Mouse (Mus musculus) hindbrain, embryonic 12.5 days (tissue): Measurements from ENCODE around the gene Msi2. TPM values are rescaled to one million over a fixed set of nuclear protein-coding genes. Genes with fewer than 3 reads are reported as not detected.

Source experiments
- ATAC-seq: fragments of 200-750 bp; cut with Nextera tagmentation; 2 replicates; pipeline ENCODE4 v1.8.0; 2017; ENCODE audit warnings: moderate TSS enrichment; ENCODE audit not compliant: low FRiP score
- H3K27ac ChIP-seq: fragments of 300-500 bp; sonication (generic); 2 replicates; pipeline ENCODE4 v1.5.1; 2016; ENCODE audit warnings: mild to moderate bottlenecking
- H3K27me3 ChIP-seq: fragments of 300-500 bp; sonication (generic); 2 replicates; pipeline ENCODE4 v1.6.1; 2016; ENCODE audit warnings: mild to moderate bottlenecking
- H3K36me3 ChIP-seq: fragments of 300-500 bp; sonication (generic); 2 replicates; pipeline ENCODE4 v1.6.1; 2016; ENCODE audit warnings: mild to moderate bottlenecking
- H3K4me1 ChIP-seq: fragments of 300-500 bp; sonication (generic); 2 replicates; pipeline ENCODE4 v1.6.1; 2016
- H3K4me2 ChIP-seq: fragments of 300-500 bp; sonication (generic); replicated peaks from 2 replicates; pipeline ENCODE4 v1.6.1; 2016; ENCODE audit warnings: mild to moderate bottlenecking
- H3K4me3 ChIP-seq: fragments of 300-500 bp; sonication (generic); 2 replicates; pipeline ENCODE4 v1.5.1; 2016; ENCODE audit warnings: mild to moderate bottlenecking
- H3K9ac ChIP-seq: fragments of 300-500 bp; sonication (generic); 2 replicates; pipeline ENCODE4 v1.6.1; 2016; ENCODE audit warnings: mild to moderate bottlenecking, moderate library complexity
- H3K9me3 ChIP-seq: fragments of 300-500 bp; sonication (generic); replicated peaks from 2 replicates; pipeline ENCODE4 v1.6.1; 2016; ENCODE audit warnings: mild to moderate bottlenecking
- WGBS: fragments of 180-500 bp; shearing (Covaris S2); methylation state at CpG from one replicate; pipeline ENCODE4 v1.1.7; 2016; 5-methylcytosine and 5-hydroxymethylcytosine counted together
- polyA plus RNA-seq: library from polyadenylated mRNA; unstranded; fragments of >200 nt; fragmentation: Nextera tagmentation; extraction: Ambion mirVana; gene quantifications from 2 replicates; pipeline ENCODE4 v1.2.1, GENCODE M21; 2016

Gene Msi2
- polyA plus RNA-seq, 1 experiment from 2014 or later, result 35.9 TPM

- ATAC-seq, result no peak; the same call in 1 of the 2 replicates
- peaks cover 52% of the 10 kb centered on the region for H3K4me1 ChIP-seq
- no peaks in the 10 kb centered on the region for H3K9me3 ChIP-seq
- 60% methylated on average over 7 of the region's 7 CpGs for WGBS
- no peaks in the 10 kb centered on the region; the same call in 1 of the 2 replicates for H3K27me3 ChIP-seq
- H3K4me2 ChIP-seq, result no peak overlapping the region
- H3K9ac ChIP-seq, result no peak overlapping the region
- no peaks in the 10 kb centered on the region for H3K36me3 ChIP-seq
- no peak overlapping the region for H3K4me3 ChIP-seq
- peak overlapping the region; percentile 18; the same call in 1 of the 2 replicates for H3K27ac ChIP-seq
Observed at GRCm38 (mm10) chr11:88498491-88498890, 219.8 kb downstream of the Msi2 start.

- Histone ChIP-seq H3K9ac (no peak overlapping the region), H3K4me1 (peaks cover 49% of the 10 kb centered on the region), H3K36me3 (no peaks in the 10 kb centered on the region), H3K4me3 (no peak overlapping the region), H3K27me3 (no peaks in the 10 kb centered on the region; the same call in 1 of the 2 replicates), H3K9me3 (no peaks in the 10 kb centered on the region), H3K4me2 (no peak overlapping the region), H3K27ac (no peak overlapping the region)
- WGBS, result 91% methylated on average over 5 of the region's 5 CpGs
- ATAC-seq, result no peak
Observed at GRCm38 (mm10) chr11:88496460-88496859, 221.9 kb downstream of the Msi2 start.

DNA sequence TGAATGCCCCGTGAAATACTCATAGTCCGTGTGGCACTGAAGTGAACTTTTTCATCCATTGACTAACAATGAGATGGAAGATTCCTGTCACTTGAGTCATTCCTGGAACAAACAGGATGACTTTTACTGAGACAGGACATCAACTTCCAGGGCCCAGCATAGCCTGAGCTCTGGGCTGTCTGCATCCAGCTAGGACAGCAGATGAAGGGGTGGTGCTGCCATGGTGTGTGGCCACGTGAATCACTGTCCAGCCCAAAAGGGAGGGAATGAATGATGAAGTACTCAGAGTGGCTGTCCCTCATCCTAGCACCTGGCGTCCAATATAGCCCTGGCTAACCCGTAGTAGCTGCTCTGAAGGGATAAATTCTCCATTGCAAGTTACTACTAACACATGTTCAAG, 222.6 kb downstream of the Msi2 start:
- no peaks in the 10 kb centered on the region for H3K9me3 ChIP-seq
- WGBS, result 79% methylated on average over 5 of the region's 5 CpGs
- ATAC-seq, result no peak
- no peak overlapping the region for H3K27ac ChIP-seq
- H3K4me3 ChIP-seq, result no peak overlapping the region
- H3K36me3 ChIP-seq, result no peaks in the 10 kb centered on the region
- H3K27me3 ChIP-seq, result no peaks in the 10 kb centered on the region; the same call in 1 of the 2 replicates
- no peak overlapping the region for H3K9ac ChIP-seq
- H3K4me1 ChIP-seq, result peaks cover 44% of the 10 kb centered on the region
- no peak overlapping the region for H3K4me2 ChIP-seq

DNA sequence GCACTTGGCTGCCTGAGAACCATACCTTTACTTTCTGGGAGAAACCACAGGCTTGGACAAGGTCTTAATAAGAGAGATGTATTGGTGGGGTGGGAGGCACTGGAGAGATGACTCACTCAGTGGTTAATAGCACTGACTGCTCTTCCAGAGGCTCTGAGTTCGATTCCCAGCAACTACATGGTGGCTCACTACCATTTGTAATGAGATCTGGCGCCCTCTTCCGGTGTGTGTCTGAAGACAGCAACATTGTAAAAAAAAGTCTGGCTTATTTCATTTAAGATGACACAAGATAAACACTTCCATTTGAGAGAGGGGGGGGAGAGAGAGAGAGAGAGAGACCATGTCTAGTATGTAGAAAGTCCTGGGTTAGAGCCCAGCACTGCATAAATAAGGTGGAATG, 223.3 kb downstream of the Msi2 start:
- ATAC-seq, result no peak
- H3K4me3 ChIP-seq, result no peak overlapping the region
- H3K27me3 ChIP-seq, result no peaks in the 10 kb centered on the region; the same call in 1 of the 2 replicates
- H3K9me3 ChIP-seq, result no peaks in the 10 kb centered on the region
- no peak overlapping the region for H3K4me2 ChIP-seq
- H3K4me1 ChIP-seq, result peaks cover 48% of the 10 kb centered on the region
- 87% methylated on average over 3 of the region's 3 CpGs for WGBS
- H3K36me3 ChIP-seq, result no peaks in the 10 kb centered on the region
- H3K27ac ChIP-seq, result no peak overlapping the region
- H3K9ac ChIP-seq, result no peak overlapping the region

DNA sequence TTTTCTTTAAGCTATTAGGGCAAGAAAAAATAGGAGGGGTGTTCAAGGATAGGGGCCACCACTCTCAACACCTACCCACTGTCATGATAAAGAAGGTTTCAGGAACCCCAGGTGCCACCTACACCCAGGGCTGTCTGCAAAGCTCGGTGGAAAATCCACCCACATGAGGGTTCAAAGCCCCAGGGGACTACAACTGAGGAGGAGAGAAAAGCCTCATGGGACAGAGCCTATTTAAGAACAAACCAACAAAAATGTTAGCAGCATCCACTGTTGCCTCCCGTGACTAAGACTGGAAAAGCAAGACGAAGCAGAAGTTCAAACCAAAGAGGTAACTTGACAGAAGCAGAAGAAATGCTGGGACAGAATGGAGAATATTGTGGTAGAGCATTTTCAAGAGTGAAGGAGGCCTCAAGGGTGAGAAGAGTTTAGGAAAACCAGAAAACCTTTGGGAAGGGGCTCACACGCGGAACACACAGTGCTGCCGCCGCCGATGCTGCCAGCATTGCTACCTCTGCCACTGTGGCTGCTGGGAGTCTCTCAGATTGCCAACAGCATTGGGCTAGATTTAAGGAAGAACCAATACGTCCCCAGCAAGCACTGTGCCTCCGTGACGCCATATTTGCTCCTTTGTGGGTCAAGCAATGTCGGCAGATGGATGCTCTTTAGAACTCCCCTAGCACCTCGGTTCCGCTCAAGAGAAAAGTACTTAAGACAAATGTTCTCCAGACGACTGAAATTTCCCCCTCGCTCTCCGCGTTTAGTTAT, 224.3 kb downstream of the Msi2 start:
- no peaks in the 10 kb centered on the region for H3K9me3 ChIP-seq
- no peaks in the 10 kb centered on the region; the same call in 1 of the 2 replicates for H3K27me3 ChIP-seq
- H3K36me3 ChIP-seq, result no peaks in the 10 kb centered on the region
- H3K4me1 ChIP-seq, result peaks cover 56% of the 10 kb centered on the region
- WGBS, result 86% methylated on average over 18 of the region's 18 CpGs
- no peak for ATAC-seq
- no peak overlapping the region for H3K27ac ChIP-seq
- H3K4me3 ChIP-seq, result no peak overlapping the region
- no peak overlapping the region for H3K4me2 ChIP-seq
- H3K9ac ChIP-seq, result no peak overlapping the region

GRCm38 (mm10) chr11:88492585-88492984, 225.7 kb downstream of the Msi2 start:
- Histone ChIP-seq H3K4me1 (peaks cover 53% of the 10 kb centered on the region), H3K36me3 (no peaks in the 10 kb centered on the region), H3K27ac (no peak overlapping the region), H3K4me3 (no peak overlapping the region), H3K27me3 (no peaks in the 10 kb centered on the region; the same call in 1 of the 2 replicates), H3K9ac (no peak overlapping the region), H3K9me3 (no peaks in the 10 kb centered on the region), H3K4me2 (no peak overlapping the region)
- ATAC-seq, result no peak
- WGBS, result 96% methylated on average over 2 of the region's 2 CpGs

DNA sequence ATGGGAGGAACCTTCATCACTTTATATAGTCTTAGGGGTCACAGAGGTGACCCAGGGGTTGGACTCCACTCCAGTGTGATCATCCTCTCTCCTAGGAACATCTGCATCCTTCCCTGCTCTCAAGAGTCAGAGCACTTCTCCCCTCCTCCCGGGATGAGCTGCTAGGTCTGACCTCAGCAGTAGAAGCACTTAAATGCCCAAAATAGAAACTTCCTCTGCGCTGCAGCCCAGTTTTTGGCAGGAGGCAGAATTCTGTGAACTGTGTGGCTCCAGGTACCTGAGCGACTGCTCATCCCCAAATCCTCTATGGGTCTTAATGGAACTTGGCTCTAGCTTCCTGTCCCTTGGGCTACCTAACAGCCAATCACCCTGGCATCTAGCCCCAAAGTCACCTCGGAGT, 228.3 kb downstream of the Msi2 start:
- Histone ChIP-seq H3K4me3 (no peak overlapping the region), H3K9me3 (no peaks in the 10 kb centered on the region), H3K9ac (no peak overlapping the region), H3K27me3 (no peaks in the 10 kb centered on the region; the same call in 1 of the 2 replicates), H3K4me2 (no peak overlapping the region), H3K27ac (peak overlapping the region; percentile 80), H3K4me1 (peaks cover 62% of the 10 kb centered on the region), H3K36me3 (no peaks in the 10 kb centered on the region)
- WGBS, result 84% methylated on average over 4 of the region's 4 CpGs
- ATAC-seq, result no peak

DNA sequence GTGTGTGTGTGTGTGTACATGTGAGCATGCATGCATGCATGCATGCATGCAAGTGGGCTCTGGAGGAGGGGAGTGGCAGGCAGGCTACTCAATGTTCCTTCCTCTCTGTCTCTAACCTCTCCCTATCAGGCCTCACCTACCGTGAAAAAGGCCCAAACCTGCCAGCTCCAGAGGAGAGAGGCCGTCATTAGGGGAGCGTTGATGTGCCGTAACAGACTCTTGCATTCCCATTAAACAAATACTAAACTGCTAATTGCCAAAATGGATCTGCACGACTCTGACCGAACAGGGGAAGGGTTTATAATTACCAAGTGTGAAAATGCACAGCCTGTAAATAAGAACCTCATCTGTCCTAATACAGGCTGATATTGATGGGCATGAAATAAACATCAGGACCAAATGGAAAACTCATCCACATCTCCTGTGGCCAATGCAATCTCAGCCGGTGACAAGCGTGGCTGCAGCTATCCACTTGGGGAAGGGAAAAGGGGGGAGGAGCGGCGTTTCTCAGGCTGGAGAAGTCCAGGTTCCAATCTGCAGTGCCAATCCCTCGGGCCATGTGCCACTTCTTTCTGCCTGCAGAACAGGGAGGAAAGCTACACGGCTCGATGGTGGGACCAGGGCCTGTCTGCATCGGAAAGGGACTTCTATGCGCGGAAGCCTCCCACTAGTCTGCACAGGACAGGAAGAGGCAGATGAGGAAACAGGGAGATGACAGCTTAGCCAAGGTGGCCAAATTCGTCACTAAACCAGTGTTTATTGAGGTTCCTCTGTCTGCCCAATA, 229.2 kb downstream of the Msi2 start:
- Histone ChIP-seq H3K4me2 (no peak overlapping the region), H3K36me3 (no peaks in the 10 kb centered on the region), H3K27ac (peak overlapping the region; percentile 80), H3K9me3 (no peaks in the 10 kb centered on the region), H3K9ac (no peak overlapping the region), H3K27me3 (no peaks in the 10 kb centered on the region), H3K4me1 (peaks cover 62% of the 10 kb centered on the region), H3K4me3 (no peak overlapping the region)
- WGBS, result 65% methylated on average over 17 of the region's 17 CpGs
- ATAC-seq, result peak; percentile 50

DNA sequence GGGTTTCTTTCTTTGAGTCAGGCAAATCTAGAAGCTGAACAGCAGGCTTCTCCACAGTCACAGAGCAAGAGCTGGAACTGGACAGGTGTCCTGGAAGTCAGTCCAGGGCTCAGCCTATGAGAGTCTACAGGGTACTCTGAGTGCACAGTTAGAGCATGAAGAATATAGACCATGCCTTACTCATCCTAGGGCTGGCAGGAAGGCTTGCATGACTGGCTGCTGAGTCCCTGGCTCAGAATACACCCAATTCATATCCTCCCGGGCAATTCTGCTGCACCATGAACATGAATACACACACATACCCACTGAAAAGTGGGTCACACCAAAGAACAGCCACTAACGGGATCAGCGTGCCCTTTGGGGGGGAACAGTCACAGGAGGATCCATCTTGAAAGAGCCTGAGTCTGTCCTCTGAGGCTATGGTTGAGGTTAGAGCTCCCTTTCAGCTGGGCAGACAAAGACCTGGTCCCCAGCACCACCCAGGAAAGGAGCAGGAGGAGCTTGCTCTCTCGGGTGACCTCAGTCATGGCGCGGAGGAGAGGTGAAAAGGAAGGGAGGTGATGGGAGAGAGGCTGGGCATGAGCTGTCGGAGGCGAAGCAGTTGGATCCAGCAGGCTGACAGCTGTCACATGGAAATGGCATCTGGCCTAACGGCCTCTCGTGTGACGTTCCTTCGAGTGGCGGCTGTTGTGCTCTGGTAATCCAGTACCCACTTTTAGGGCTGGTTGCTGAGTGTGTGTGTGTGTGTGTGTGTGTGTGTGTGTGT, 230.0 kb downstream of the Msi2 start:
- ATAC-seq, result peak; percentile 50
- no peaks in the 10 kb centered on the region for H3K27me3 ChIP-seq
- no peaks in the 10 kb centered on the region for H3K36me3 ChIP-seq
- H3K9ac ChIP-seq, result no peak overlapping the region
- H3K9me3 ChIP-seq, result no peaks in the 10 kb centered on the region
- no peak overlapping the region for H3K4me3 ChIP-seq
- peak overlapping the region; percentile 80 for H3K27ac ChIP-seq
- 58% methylated on average over 13 of the region's 13 CpGs for WGBS
- no peak overlapping the region for H3K4me2 ChIP-seq
- peaks cover 67% of the 10 kb centered on the region for H3K4me1 ChIP-seq

GRCm38 (mm10) chr11:88485987-88486386, 232.3 kb downstream of the Msi2 start:
- no peaks in the 10 kb centered on the region for H3K36me3 ChIP-seq
- H3K9me3 ChIP-seq, result no peaks in the 10 kb centered on the region
- peak overlapping the region; percentile 95; the same call in 1 of the 2 replicates for H3K27ac ChIP-seq
- no peak for ATAC-seq
- WGBS, result 79% methylated on average over 1 of the region's 1 CpGs
- H3K4me3 ChIP-seq, result no peak overlapping the region
- H3K4me1 ChIP-seq, result peaks cover 80% of the 10 kb centered on the region
- no peaks in the 10 kb centered on the region for H3K27me3 ChIP-seq
- H3K9ac ChIP-seq, result no peak overlapping the region
- no peak overlapping the region for H3K4me2 ChIP-seq

DNA sequence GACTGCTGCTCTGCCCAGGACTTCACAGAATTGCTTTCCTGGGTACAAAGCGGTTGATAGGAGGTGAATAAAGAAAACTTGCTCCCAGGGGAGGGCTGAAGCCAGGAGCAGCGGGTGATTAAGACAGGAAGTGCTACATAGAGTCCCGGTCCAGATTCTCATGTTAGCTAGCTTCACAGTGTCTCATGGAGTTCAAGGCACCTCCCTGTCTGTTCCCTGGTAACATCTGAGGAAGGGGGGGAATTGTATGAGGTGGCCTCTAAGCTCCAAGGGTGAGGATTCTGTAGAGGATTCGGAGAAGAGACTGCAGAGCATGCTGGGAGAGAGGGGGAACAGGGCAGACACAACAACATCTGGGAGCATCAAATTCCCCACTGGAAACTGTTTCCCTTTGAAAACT, 233.2 kb downstream of the Msi2 start:
- no peak overlapping the region for H3K4me2 ChIP-seq
- peaks cover 84% of the 10 kb centered on the region for H3K4me1 ChIP-seq
- no peaks in the 10 kb centered on the region for H3K9me3 ChIP-seq
- H3K27me3 ChIP-seq, result no peaks in the 10 kb centered on the region
- no peaks in the 10 kb centered on the region for H3K36me3 ChIP-seq
- peak overlapping the region; percentile 95 for H3K27ac ChIP-seq
- 50% methylated on average over 4 of the region's 4 CpGs for WGBS
- no peak for ATAC-seq
- H3K9ac ChIP-seq, result peak overlapping the region; percentile 15; the same call in 1 of the 2 replicates
- H3K4me3 ChIP-seq, result no peak overlapping the region

- H3K9me3 ChIP-seq, result no peaks in the 10 kb centered on the region
Observed at GRCm38 (mm10) chr11:88484047-88484446, 234.3 kb downstream of the Msi2 start.

More at GRCm38 (mm10) chr11:88484047-88484446, 234.3 kb downstream of the Msi2 start:
- Histone ChIP-seq H3K9ac (no peak overlapping the region), H3K4me1 (peaks cover 84% of the 10 kb centered on the region), H3K4me3 (no peak overlapping the region), H3K36me3 (no peaks in the 10 kb centered on the region), H3K27me3 (no peaks in the 10 kb centered on the region), H3K4me2 (no peak overlapping the region), H3K27ac (peak overlapping the region; percentile 95)
- WGBS, result 87% methylated on average over 3 of the region's 3 CpGs
- no peak for ATAC-seq
